Mouse (Mus musculus): ENCODE data around the gene Trpm7.

DNA sequence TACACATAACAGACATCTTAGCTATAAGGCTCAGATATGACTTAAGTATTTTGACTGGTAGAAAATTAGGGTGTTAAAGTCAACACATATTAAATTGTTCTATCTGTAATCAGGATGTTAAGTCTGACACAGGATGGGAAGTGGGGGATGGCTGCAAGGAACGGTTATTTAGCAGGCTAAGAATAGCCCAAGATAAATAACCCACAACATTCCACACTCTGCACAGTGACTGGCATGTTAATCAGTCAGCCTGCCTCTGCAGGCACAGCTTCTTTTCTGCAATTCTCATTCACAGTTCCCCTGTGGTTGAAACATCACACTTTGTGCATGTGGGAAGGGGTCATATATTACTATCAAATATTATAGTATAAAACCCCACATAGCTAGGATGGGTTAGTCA lies 60.2 kb downstream of the Trpm7 start:
- TF ChIP-seq CTCF (IDR thresholded peaks at IDR 0.05; ENCODE audit: control insufficient read depth, insufficient read depth, insufficient read length) (no peak), MAX (IDR thresholded peaks at IDR 0.05) (no peak), MYOG (IDR thresholded peaks at IDR 0.05; ENCODE audit: control insufficient read depth, extremely low read depth, insufficient read length) (no peak), CEBPB (IDR thresholded peaks at IDR 0.05; ENCODE audit: low read depth) (no peak), USF1 (IDR thresholded peaks at IDR 0.05; ENCODE audit: low read depth) (no peak)
